Mouse (Mus musculus) gastrocnemius, adult 2 months (tissue): ENCODE results near the gene Nlrp3. TPM values are rescaled to one million over a fixed set of nuclear protein-coding genes. Genes with fewer than 3 reads are reported as not detected.

Experiments
- DNase-seq: peaks from one replicate; pipeline ENCODE4 v3.0.0; 2022
- H3K27ac ChIP-seq: fragments of 200-600 bp; 2 replicates; pipeline ENCODE4 v1.8.1; 2022; ENCODE audit warnings: mild to moderate bottlenecking
- H3K4me3 ChIP-seq: fragments of 200-600 bp; 2 replicates; pipeline ENCODE4 v1.8.1; 2022; ENCODE audit warnings: mild to moderate bottlenecking, moderate library complexity
- CTCF ChIP-seq: fragments of 200-600 bp; IDR thresholded peaks from 2 replicates; pipeline ENCODE4 v1.8.1; 2022; ENCODE audit warnings: antibody characterized with exemption, mild to moderate bottlenecking, moderate library complexity
- intact Hi-C: fragments of 180-260 bp; cut with DNase I; formaldehyde crosslinking; loops from one replicate; pipeline ENCODE4 v1.15.1; 2025
- total RNA-seq, 2 experiments: library from RNA; stranded (reverse); gene quantifications; 2 replicates each; pipeline ENCODE4 v1.2.3; 2021

Gene Nlrp3
- total RNA-seq, 2 experiments from 2014 or later: 0.14 to 0.15 TPM

DNA sequence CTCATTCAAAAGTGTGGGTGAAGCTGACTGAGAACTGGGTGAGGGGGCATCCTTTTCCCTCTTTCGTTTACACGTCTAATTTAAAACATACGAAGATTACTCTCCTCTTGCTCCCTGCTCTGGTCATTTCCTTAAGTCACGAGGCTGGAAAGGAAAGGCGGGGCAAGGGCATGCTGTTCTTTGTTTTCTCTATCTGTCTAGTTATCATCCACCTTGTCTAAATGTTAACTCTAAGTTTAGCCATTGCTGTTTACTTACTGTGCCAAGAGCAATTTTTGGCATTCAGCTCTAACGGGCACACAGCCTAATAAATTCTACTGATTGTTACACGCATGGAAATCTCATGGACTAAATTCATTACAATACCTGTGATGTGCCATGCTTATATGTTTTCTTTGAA lies 57.8 kb downstream of the Nlrp3 start:
- no peak for TF ChIP-seq CTCF
- Histone ChIP-seq H3K4me3 (no peak overlapping the region), H3K27ac (no peak overlapping the region)
- intact Hi-C loops: no loop called here
- DNase-seq: no peak

- Histone ChIP-seq H3K27ac (no peak overlapping the region), H3K4me3 (no peak overlapping the region)
- TF ChIP-seq CTCF: no peak
- DNase-seq: no peak
- intact Hi-C loops: no loop called here
These were observed 59.5 kb downstream of the Nlrp3 start for GRCm38 (mm10) chr11:59600872-59601271.

DNA sequence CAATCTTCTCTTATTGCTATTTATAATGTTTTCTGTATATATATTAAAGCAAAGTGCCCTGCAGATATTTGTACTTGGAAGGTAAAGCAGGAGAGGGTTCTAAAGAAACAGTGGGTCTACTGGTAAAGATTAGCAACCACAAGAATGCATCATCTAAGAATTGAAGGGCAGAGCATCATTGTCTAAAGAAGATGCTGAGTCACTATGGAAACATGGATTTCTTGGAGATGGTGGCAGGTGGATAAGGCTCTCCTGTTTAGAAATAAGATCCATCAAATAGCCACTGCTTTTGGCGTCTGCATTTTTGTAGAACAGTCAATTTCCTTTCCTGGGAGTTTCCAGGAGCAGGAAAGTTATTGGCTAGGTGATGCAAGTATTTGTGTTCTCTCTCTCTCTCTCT lies 60.9 kb downstream of the Nlrp3 start:
- no peak overlapping the region for H3K4me3 ChIP-seq

DNA sequence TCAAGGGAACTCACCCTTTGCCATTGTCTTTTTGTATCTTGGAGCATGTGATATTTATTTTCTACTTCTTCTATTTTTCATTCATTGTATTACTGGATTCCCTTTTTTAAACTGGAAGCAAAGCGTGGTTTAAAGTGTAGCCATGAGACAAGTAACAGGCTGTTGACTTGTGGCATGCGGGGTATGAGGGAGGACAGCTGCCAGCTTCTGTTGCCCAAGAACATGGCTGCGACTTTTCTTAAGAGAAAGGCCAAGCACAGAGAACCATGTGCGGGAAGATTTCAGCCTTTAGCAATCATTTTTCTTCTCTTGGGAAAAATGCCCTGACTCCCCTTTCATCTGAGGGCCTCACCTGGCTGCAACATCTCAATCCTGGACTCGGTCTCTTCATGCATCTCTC lies 70.3 kb downstream of the Nlrp3 start:
- intact Hi-C loops: loop anchor here (5.0 kb wide), 1 partner anchor 84 kb away; the partner anchor contains the start of gene Zkscan17
- H3K27ac ChIP-seq: no peak overlapping the region
- no peak for TF ChIP-seq CTCF
- H3K4me3 ChIP-seq: no peak overlapping the region
- DNase-seq: no peak

More for the DNA sequence above, 60.9 kb downstream of the Nlrp3 start:
- intact Hi-C loops: no loop called here
- no peak for TF ChIP-seq CTCF
- no peak for DNase-seq
- H3K27ac ChIP-seq: no peak overlapping the region

- peak; percentile 34 for DNase-seq
- peak; percentile 57 for TF ChIP-seq CTCF
- intact Hi-C loops: loop anchor here (5.0 kb wide), 1 partner anchor 87 kb away; the partner anchor contains the start of gene Zkscan17
These were observed 72.8 kb downstream of the Nlrp3 start for GRCm38 (mm10) chr11:59614120-59614519.

More at GRCm38 (mm10) chr11:59614120-59614519, 72.8 kb downstream of the Nlrp3 start:
- H3K4me3 ChIP-seq: no peak overlapping the region
- no peak overlapping the region for H3K27ac ChIP-seq

Other genes with a start within 250 kb of the Nlrp3 start
- gene Wnt9a, start 234.6 kb upstream of the Nlrp3 start, total RNA-seq: 1 to 10 TPM; 7.8 to 9.7 TPM
- gene Prss38, start 165.9 kb upstream of the Nlrp3 start, total RNA-seq: not detected
- gene Jmjd4, start 91.5 kb upstream of the Nlrp3 start, total RNA-seq: 10 to 100 TPM in 1 of 2 experiments, 1 to 10 TPM in 1; 7.2 to 10.2 TPM
- 10 to 100 TPM; 18.6 to 30.4 TPM for gene Snap47, start 90.4 kb upstream of the Nlrp3 start, total RNA-seq
- 1 to 10 TPM; 2.2 to 2.3 TPM for gene Zfp867, start 69.1 kb upstream of the Nlrp3 start, total RNA-seq
- gene Zkscan17, start 14.8 kb upstream of the Nlrp3 start, total RNA-seq: 10 to 100 TPM; 13.7 to 19.3 TPM
- gene Olfr222, start 34.7 kb downstream of the Nlrp3 start, total RNA-seq: not detected
- gene Olfr223, start 51.7 kb downstream of the Nlrp3 start, total RNA-seq: not detected
- 10 to 100 TPM; 75.6 to 87.2 TPM for gene Mprip, start 119.7 kb downstream of the Nlrp3 start, total RNA-seq
- not detected for gene Pld6, start 246.1 kb downstream of the Nlrp3 start, total RNA-seq